Mouse (Mus musculus): ENCODE results near the gene Spint1.

GRCm38 (mm10) chr2:119237210-119237870, at the start of gene Spint1:
- TF ChIP-seq CTCF (IDR thresholded peaks at IDR 0.05; ENCODE audit: low read depth, low read length), result no peak
- TF ChIP-seq TAL1 (conservative IDR thresholded peaks at IDR 0.05; ENCODE audit: low read depth, low read length), result no peak
- TF ChIP-seq GATA2 (IDR thresholded peaks at IDR 0.05; ENCODE audit: borderline replicate concordance, low read depth, low read length), result no peak
- TF ChIP-seq GATA1 (IDR thresholded peaks at IDR 0.05; ENCODE audit: borderline replicate concordance, low read length), result no peak
